Mouse (Mus musculus) liver (tissue): ENCODE results near the gene Lcn6.
A peak's percentile ranks its signal among the peaks of the same experiment; 100 is the strongest.
"Not testable (repeated sequence)": the region's sequence is repeated elsewhere in the genome, so short reads cannot be mapped to it uniquely, and the experiment has no call there.

Source experiments
- DNase-seq: peaks from one replicate; pipeline ENCODE4 v3.0.0-alpha.2; 2020; ENCODE audit warnings: mixed read lengths

Gene Lcn6

GRCm38 (mm10) chr2:25676486-25676885, at the start of gene Lcn6:
Lcn6 (plus strand) TSS chr2:25676786.
- no peak for DNase-seq

GRCm38 (mm10) chr2:25627811-25628210, 48.8 kb upstream of the Lcn6 start, which contains the start of gene Fcna:
Fcna (minus strand) TSS chr2:25628030.
- DNase-seq = no peak

- peak; percentile 29 for DNase-seq
Observed at GRCm38 (mm10) chr2:25628738-25629137, 47.8 kb upstream of the Lcn6 start.

GRCm38 (mm10) chr2:25633616-25634015, 43.0 kb upstream of the Lcn6 start:
- no peak for DNase-seq

GRCm38 (mm10) chr2:25634046-25634445, 42.5 kb upstream of the Lcn6 start:
- no peak for DNase-seq

GRCm38 (mm10) chr2:25639890-25640289, 36.7 kb upstream of the Lcn6 start:
- DNase-seq = peak; percentile 35

GRCm38 (mm10) chr2:25652902-25653301, 23.7 kb upstream of the Lcn6 start, which contains the start of gene Lcn8:
Lcn8 (plus strand) TSS chr2:25653120.
- DNase-seq = no peak

- DNase-seq = no peak
Observed at GRCm38 (mm10) chr2:25654502-25654901, 22.1 kb upstream of the Lcn6 start.

- no peak for DNase-seq
Observed at GRCm38 (mm10) chr2:25656691-25657090, 19.9 kb upstream of the Lcn6 start.

GRCm38 (mm10) chr2:25657246-25657645, 19.3 kb upstream of the Lcn6 start:
- DNase-seq = no peak

- no peak for DNase-seq
Observed at GRCm38 (mm10) chr2:25657652-25658051, 18.9 kb upstream of the Lcn6 start, which contains the start of gene Lcn5. Lcn5 (plus strand) TSS chr2:25657952.

- DNase-seq = no peak
Observed at GRCm38 (mm10) chr2:25660279-25660678, 16.3 kb upstream of the Lcn6 start.

- no peak for DNase-seq
Observed at GRCm38 (mm10) chr2:25661245-25661970, 15.2 kb upstream of the Lcn6 start.

GRCm38 (mm10) chr2:25663511-25663910, 13.1 kb upstream of the Lcn6 start:
- peak; percentile 46 for DNase-seq

GRCm38 (mm10) chr2:25664125-25664524, 12.5 kb upstream of the Lcn6 start:
- no peak for DNase-seq

GRCm38 (mm10) chr2:25666516-25666915, 10.1 kb upstream of the Lcn6 start:
- DNase-seq = no peak

GRCm38 (mm10) chr2:25679559-25679958, 3.0 kb downstream of the Lcn6 start:
- DNase-seq = no peak

GRCm38 (mm10) chr2:25682426-25682825, 5.8 kb downstream of the Lcn6 start, which contains the start of gene Lcn10:
Lcn10 (plus strand) TSS chr2:25682726.
- no peak for DNase-seq

GRCm38 (mm10) chr2:25686941-25687340, 10.4 kb downstream of the Lcn6 start:
- no peak for DNase-seq

GRCm38 (mm10) chr2:25694605-25695004, 18.0 kb downstream of the Lcn6 start:
- peak; percentile 61 for DNase-seq

- no peak for DNase-seq
Observed at GRCm38 (mm10) chr2:25696951-25697350, 20.4 kb downstream of the Lcn6 start.

- DNase-seq = no peak
Observed at GRCm38 (mm10) chr2:25698696-25699095, 22.1 kb downstream of the Lcn6 start.

GRCm38 (mm10) chr2:25699743-25700142, 23.2 kb downstream of the Lcn6 start, which contains the start of gene Obp2a:
Obp2a (plus strand) TSS chr2:25700043.
- DNase-seq = not testable (repeated sequence)

GRCm38 (mm10) chr2:25701001-25701400, 24.4 kb downstream of the Lcn6 start:
- no peak for DNase-seq

- DNase-seq = no peak
Observed at GRCm38 (mm10) chr2:25703706-25704105, 27.1 kb downstream of the Lcn6 start.
